Mouse (Mus musculus) kidney, postnatal 14 days (tissue): ENCODE data around the gene Slc4a11.
"Not testable (repeated sequence)": the region's sequence is repeated elsewhere in the genome, so short reads cannot be mapped to it uniquely, and the experiment has no call there.

Experiments
- DNase-seq: peaks from one replicate; pipeline ENCODE4 v3.0.0; 2022; ENCODE audit warnings: mixed read lengths

The Slc4a11 gene

GRCm38 (mm10) chr2:130677211-130677610 is 20.1 kb downstream of the Slc4a11 start:
- DNase-seq = no peak

DNA sequence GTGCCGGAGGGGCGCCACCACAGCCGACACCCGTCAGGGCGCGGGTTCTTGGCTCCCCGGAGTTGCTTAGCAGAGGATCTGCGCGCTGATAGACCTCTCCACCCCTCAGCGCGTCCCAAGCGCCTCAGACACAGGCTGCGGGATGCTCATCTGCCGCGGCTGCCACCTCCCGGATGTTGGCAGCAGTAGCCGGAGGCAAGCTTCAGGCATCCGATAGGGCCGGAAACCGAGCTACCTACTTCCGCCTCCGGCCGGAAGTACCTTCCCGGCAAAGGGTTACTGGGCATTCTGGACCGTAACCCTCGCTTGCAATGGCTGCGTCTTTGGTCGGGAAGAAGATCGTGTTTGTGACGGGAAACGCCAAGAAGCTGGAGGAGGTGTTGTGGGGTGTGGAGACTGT is 29.8 kb downstream of the Slc4a11 start, which contains the start of gene Itpa:
TSS of gene Itpa (plus strand) at position 52 of the 400 bp plus-strand sequence.
- DNase-seq = peak; percentile 91

GRCm38 (mm10) chr2:130664102-130664701 is 33.1 kb downstream of the Slc4a11 start, which contains the start of gene Ddrgk1:
Ddrgk1 (minus strand) TSS chr2:130664659.
- DNase-seq = peak; percentile 95

DNA sequence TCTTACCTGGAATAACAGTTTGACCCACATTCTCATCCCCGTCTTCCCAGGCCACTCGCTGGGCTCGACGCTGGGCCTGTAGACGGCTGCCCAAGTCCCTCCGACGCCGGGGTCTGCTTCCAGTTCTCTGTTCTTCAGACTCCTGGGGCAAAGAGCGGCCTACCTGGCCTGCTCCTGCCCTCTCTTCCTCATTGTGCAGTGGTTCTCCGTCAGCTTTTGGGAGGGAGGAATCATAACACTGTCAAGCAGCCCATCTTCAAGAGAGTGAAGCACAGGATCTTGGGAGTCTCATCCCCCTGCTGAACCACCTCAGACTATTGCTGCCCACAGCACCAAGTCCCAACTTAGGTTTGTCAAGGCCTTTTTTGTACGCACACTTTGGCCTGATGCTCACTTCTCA is 34.0 kb downstream of the Slc4a11 start:
- DNase-seq = no peak

DNA sequence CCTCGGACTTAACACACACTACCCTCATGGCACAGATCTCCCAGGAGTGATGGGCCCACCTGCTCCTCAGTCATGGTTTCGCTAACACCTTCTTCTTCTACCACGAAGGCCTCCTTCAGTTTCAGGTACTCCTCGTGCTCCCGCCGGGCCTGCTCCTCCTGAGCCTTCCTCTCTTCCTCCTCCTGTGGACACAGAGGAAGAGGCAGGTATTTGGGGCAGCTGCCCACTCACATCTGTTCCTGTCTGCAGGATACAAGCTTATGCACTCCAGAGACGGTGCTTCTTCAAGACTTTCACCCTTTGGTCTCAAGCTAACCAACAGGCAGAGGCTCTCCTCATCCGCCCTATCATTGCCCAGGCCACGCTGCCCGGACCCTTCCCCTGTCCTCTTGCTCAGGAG is 38.8 kb downstream of the Slc4a11 start:
- DNase-seq = no peak

GRCm38 (mm10) chr2:130657541-130657940 is 39.8 kb downstream of the Slc4a11 start:
- DNase-seq = no peak

GRCm38 (mm10) chr2:130656536-130656935 is 40.8 kb downstream of the Slc4a11 start:
- DNase-seq = no peak

DNA sequence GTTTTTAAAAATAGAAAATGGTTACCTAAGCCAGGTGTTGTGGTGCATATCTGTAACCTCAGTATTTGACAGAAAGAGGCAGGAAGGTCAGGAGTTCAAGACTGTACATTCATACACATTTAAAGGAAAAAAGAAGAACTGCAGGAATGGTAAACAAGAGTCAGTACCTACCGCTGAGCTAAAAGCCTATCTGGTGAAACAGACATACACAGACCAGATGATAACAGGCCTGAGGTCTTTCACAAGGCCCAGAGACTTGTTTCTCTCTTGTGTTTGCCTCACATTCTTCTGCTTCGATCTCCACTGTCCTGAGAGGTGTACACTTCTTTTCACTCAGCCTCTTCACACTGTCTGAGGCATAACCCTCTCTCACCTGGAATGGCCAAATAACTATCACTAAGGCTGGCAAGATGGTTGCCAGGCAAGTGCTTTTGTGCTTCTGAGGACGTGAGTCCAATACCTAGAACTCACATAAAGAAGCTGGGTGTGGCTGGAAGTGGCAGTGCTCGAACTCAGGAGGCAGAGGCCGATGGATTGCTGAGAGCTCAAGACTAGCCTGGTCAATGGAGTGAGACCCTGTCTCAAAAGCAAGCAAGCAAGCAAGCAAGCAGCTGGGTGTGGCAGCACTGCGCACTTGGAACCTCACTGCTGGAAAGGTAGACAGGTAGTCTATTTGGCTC is 41.5 kb downstream of the Slc4a11 start:
- DNase-seq = no peak

GRCm38 (mm10) chr2:130653760-130654159 is 43.6 kb downstream of the Slc4a11 start:
- no peak for DNase-seq

GRCm38 (mm10) chr2:130653303-130653702 is 44.0 kb downstream of the Slc4a11 start:
- no peak for DNase-seq

- DNase-seq = not testable (repeated sequence)
Observed at GRCm38 (mm10) chr2:130649028-130649427, 48.3 kb downstream of the Slc4a11 start.

GRCm38 (mm10) chr2:130645198-130645597 is 52.1 kb downstream of the Slc4a11 start:
- no peak for DNase-seq

- DNase-seq = peak; percentile 96
Observed at GRCm38 (mm10) chr2:130642684-130643369, 54.5 kb downstream of the Slc4a11 start, which contains the start of gene Lzts3. Lzts3 (minus strand) TSS chr2:130642803.

- DNase-seq = no peak
Observed at GRCm38 (mm10) chr2:130642197-130642660, 55.1 kb downstream of the Slc4a11 start.

GRCm38 (mm10) chr2:130641351-130642025 is 55.8 kb downstream of the Slc4a11 start:
- DNase-seq = peak; percentile 36

DNA sequence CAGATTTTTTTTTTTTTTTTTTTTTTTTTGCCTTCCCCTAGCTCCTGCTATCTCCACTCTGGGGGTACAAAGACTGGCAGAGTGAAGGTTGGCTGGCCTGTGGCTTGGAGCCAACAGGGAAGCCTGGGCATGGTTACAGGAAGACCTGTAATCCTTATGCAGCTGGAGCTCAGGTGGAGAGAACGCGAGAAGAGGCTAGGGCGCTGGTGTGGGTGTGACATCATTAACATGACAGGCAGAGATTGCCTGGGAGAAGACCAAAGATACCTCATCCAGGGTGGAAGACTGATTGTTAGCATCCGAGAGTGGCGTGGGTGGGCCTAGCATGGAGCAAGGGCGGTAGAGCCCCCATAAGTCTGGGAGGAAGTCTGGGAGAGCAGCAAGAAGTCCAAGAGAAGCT is 58.0 kb downstream of the Slc4a11 start:
- DNase-seq = peak; percentile 66

- DNase-seq = peak; percentile 94
Observed at GRCm38 (mm10) chr2:130638101-130638611, 59.2 kb downstream of the Slc4a11 start.

GRCm38 (mm10) chr2:130635847-130636246 is 61.5 kb downstream of the Slc4a11 start:
- DNase-seq = no peak

GRCm38 (mm10) chr2:130634739-130635411 is 62.4 kb downstream of the Slc4a11 start:
- DNase-seq = no peak
